Mouse (Mus musculus) ovary, postnatal 10 days (tissue): ENCODE results near the gene Nedd9.

Experiments
- DNase-seq: peaks from one replicate; pipeline ENCODE4 v3.0.0; 2022; ENCODE audit warnings: low spot score

Gene Nedd9

DNA sequence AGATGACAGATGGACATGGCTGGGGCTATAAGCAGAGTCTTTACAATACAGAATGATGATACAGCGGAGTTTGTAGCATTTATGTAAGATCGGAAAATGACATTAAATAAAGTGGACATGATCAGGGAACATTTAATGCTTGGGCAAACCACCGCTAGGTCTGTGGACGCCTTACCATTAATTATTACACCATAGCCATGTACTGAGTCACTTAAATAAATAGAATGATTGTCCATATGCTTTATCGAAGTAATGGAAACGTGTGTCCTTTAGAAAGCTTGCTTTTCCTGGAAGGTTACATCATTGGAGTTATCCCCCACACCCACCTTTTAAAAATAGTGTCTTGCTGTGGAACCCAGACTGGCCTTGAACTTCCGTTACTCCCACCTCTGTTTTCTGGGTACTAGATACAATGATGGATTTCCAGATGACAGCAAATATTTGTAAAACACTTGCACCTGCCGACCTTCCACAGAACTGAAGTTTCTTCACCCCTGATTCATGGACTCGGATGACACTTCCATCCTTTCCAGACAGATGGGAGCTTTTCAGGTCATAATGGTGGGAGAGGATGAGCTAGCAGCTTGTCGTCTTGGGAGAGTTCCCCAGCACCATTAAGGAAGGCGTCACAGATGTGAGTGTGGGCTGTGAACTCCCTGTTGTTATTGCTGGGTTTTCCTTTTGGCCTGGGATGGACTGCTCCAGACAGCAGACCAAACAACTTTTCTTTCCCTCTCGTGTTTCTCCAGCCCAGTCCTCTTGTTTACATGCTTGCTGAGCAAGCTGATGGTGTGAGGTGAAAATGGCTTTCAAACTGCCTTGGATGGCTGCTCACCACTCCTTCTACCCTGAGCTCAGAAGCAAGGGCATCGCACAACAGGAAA lies 76.7 kb downstream of the Nedd9 start:
- no peak for DNase-seq

GRCm38 (mm10) chr13:41409291-41409690 lies 77.9 kb downstream of the Nedd9 start:
- no peak for DNase-seq

DNA sequence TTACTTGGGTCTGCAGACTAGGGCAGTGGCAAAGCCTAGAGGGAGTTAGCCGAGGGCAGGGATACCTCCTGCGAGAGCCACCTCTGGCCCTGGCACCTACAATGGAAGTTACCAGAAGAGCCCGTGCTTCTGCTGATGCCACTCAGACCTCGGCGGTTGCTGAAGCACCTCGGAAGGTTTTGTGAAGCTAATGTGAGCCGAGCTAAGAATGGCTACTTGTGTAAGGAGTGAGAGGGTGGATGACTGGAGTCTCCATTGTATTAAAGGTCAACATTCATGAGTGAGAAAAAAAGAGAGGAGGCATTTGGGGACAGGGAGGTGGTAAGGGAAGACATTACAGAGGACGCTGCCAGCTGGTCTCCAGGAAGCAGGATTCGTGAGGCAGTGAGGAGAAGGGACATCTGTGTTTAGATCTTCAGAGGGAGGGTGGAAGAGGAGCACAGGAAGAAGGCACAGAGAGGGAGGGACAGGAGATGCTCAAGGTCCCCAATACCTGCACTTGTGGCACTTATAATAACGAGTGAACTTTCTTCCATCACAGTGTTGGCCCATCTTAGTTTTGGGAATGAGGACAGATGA lies 78.7 kb downstream of the Nedd9 start:
- DNase-seq, result no peak

DNA sequence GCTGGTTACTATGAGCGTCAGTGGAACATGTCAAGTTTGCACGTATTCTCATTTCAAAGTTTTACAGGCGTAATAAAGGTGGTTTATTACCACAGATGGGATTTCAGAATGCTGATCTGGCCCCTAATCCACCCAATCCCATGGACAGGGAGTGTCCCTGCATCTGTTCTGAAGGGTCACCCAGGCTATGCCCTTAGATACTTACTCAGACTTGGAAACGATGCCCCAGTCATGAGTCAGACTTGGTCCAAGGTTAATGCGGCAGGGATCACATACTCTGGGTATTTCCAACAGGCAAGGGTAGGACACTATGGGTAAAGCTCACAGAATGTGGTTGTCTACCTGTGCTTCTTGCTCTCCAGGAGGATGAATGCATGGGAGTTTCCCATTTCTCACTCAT lies 82.2 kb downstream of the Nedd9 start:
- no peak for DNase-seq

DNA sequence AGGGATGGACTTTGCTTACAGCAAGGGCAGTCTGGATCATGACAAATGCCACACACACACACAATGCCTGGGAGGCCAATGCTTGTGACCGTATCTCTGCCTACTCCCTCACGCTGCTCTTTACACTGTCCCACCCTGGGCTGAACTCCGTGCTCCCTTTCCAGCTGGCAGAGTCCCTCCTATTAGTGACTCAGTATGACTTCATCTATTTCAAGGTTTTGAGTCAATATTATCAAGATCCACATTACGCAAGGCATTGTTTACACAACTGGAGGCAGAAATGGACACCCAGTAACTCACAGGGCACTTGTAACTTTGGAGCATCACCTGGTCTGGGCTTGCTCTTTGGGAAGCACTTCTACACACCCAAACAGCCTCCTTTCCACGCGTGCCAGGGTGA lies 83.3 kb downstream of the Nedd9 start:
- DNase-seq, result no peak

DNA sequence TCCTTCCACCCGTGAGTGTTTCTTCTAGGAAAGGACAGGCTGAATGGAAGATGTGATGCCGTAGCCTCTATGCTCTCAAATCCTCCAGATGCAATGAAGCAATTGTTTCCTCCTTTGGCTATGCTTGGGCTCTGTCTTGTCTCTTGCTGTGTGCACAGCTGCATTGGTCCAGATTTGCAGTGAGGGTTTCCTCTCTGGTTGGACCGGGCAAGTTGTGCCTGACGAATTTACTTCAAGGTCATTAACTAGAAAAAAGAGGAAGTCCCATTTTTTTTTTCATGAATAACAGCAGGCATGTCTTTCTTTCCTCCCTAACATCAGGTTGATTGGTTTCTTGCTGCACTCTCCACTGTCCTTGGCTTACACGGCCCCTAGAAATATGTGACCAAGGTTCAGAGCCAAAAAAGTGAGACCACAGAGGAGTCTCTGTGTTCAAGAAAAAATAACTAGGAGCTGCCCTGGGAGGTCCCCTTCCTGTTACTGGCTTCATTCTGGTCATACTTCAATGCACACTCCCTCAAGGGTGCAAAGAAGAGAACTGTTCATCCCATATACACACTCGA lies 84.6 kb downstream of the Nedd9 start:
- DNase-seq, result no peak

GRCm38 (mm10) chr13:41401775-41402174 lies 85.4 kb downstream of the Nedd9 start:
- no peak for DNase-seq

DNA sequence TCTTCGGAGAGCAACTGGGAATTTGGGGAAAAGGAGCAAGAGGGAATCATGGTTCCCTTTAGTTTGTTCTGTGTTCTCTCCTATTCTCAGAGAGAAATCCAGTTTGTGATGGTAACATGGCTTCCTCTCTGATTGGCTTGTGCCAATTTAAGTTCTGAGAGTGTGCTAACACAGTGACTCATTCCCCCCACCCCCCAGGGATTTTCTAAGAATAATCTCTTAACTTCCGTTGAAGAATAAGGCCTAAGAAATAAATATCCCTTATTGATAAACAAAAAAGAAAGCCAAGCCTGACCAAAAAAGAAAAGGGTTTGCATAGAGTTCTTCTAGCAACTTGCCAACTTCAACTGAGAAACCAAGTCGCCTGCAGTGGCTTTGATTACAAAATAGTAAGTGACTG lies 86.9 kb downstream of the Nedd9 start:
- DNase-seq, result no peak

GRCm38 (mm10) chr13:41392191-41392590 lies 95.0 kb downstream of the Nedd9 start:
- no peak for DNase-seq

- no peak for DNase-seq
These were observed 96.5 kb downstream of the Nedd9 start for GRCm38 (mm10) chr13:41390698-41391097.

- DNase-seq, result no peak
These were observed 100.6 kb downstream of the Nedd9 start for GRCm38 (mm10) chr13:41386581-41386980.

DNA sequence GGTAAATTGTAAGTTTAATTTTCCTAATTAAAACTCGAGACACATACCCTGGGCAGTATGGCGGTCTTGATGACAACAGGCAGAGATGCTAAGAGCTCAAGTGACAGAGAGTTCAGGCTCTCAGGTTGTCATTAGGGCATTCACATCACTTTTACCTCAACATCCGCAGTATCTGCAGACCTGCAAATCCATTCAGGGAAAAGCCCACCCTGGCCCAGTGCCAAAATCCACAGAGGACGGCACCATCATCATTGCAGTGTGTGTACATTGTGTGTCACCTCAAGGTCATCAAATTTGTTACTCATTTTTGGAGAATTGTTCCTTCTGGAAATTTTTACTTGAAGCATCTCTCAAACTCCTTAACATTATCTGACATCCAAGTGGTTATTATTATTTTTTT lies 102.3 kb downstream of the Nedd9 start:
- no peak for DNase-seq

- no peak for DNase-seq
These were observed 104.5 kb downstream of the Nedd9 start for GRCm38 (mm10) chr13:41382635-41383034.

DNA sequence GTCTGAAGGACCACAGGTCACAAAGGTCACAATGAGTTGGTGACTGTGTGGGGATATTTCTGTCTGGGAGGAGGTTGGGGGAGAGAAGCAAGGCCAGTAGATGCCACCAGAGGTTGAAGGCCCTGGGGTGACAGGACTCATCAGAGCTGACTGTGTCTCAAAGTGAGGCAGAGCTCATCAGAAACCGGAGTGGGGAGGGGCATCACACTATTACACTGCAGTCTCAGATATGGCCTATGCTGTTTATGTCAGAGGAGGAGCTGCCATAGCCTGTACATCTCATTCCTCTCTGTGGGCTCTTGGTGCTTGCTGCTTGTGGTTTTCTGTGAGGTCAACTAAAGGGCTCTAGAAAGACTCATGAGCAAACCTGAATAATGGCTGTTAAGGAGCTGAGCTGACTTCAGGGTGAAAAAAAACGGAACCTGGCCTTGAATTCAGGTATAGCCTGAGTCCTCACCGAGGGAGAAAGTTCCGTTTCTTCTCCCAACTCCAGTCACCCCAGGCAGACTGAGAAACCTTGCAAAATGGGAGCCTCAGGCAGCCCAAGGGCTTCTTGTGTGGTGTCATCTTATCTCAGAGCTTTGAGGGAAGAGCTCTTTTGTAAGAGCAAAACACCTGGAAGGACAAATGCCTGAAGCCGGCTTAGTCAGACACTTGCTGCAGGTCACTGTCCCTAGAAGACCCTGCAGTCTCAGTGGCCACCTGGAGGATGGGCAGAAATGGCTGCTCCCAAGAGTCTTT lies 105.2 kb downstream of the Nedd9 start:
- no peak for DNase-seq

DNA sequence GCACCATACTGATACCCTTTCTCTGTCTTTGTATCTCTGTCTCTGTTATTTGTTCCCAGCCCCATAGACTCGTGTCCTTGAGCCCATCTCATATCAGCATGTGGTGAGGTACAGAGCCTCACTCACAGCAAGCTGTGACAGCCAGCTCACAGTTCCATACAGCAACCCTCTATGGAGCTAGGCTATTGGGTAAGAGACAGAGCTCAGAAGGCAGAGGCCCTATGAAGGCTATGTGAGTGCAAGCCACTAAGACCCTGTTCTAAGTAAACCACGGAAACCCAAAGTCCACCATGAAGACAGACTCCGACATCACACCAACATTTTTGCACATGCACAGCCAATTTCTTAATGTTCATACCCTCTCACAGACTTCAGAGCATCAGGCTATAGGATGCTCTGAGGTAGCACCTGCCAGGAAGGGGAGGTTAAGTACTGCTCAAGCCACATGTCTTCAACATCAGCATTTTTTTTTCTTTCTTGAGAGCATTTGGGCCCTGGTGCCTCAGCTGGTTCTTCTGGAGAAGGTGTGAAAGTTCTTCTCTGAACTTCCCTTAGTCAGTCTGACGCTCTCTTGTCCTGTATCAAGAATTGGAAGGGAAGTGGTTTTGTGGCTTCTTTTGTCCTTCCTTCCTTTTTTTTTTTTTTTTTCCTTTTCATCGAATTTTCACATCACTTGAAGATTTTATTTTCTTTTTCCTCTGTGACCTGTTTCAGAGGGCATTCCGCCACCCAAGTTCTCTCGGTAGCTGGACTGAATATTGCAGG lies 105.9 kb downstream of the Nedd9 start:
- no peak for DNase-seq

DNA sequence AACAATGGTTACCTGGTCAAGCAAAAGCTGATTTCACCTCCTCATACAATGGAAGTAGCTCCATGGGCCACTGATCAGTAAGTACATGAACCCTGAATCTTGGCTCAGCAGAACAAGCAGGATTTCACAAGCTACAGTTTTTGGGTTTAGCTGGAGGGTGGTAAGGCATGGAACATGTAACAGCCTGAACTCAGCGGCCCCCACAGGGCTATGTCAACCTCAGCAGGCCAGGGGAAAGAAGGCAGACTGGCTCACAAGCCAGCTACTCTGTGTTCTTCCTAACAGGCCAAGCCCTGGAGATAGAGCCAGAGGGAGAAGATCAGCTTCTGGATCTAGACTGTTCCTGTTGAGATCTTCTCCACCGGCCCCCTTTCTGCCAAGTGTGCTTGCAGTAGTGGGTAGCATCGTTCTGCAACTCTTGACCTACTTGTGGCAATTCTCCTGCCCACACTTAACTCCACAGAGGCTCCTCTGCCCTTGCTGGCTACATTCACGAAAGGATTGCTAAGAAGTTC lies 107.2 kb downstream of the Nedd9 start:
- no peak for DNase-seq

GRCm38 (mm10) chr13:41378462-41378861 lies 108.7 kb downstream of the Nedd9 start:
- DNase-seq, result no peak

- DNase-seq, result no peak
These were observed 109.3 kb downstream of the Nedd9 start for GRCm38 (mm10) chr13:41377856-41378255.

- no peak for DNase-seq
These were observed 110.1 kb downstream of the Nedd9 start for GRCm38 (mm10) chr13:41377011-41377431.

DNA sequence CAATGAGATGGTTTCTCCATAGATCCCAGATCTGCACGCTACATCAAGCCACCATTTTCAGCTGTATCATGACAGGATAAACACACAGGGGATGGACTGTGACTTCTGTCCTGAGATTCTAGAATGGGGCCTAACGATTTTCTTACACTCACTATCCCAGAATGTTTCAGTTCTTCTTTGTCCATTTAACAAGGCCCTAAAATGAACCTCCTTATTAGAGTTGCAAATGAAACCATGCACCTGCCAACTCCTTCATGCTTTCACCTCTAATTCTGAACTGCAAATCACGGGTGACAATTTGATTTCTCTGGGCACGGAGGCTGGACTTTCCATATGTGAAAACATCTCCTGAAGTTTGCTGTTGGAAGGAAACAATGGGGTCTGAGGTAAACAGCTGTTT lies 111.1 kb downstream of the Nedd9 start:
- no peak for DNase-seq

DNA sequence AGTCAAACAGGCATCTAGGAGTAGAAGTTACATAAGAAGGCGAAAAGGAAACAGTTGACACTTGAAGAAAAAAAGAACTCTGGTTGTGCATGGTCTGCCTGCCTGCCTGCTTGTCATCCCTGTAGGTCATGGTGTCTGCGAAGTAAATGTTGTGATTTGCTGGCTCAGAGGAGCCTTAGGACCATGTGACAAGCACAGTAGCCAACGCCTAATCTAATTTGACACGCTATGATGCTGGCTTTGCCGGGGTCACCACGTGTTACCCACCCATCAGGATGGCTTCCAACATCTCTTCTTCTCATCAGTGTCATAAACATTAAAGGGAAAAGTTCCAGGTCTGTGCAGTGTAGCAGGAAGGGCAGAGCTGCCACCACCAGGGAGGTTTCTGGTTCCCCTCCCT lies 111.5 kb downstream of the Nedd9 start:
- no peak for DNase-seq

GRCm38 (mm10) chr13:41374886-41375285 lies 112.3 kb downstream of the Nedd9 start:
- no peak for DNase-seq
